Mouse (Mus musculus) layer of hippocampus, adult 9-10 months (tissue): ENCODE measurements around the gene Dstyk.

Experiments
- DNase-seq: peaks from one replicate; pipeline ENCODE4 v3.0.0; 2022; ENCODE audit warnings: low spot score

The Dstyk gene

DNA sequence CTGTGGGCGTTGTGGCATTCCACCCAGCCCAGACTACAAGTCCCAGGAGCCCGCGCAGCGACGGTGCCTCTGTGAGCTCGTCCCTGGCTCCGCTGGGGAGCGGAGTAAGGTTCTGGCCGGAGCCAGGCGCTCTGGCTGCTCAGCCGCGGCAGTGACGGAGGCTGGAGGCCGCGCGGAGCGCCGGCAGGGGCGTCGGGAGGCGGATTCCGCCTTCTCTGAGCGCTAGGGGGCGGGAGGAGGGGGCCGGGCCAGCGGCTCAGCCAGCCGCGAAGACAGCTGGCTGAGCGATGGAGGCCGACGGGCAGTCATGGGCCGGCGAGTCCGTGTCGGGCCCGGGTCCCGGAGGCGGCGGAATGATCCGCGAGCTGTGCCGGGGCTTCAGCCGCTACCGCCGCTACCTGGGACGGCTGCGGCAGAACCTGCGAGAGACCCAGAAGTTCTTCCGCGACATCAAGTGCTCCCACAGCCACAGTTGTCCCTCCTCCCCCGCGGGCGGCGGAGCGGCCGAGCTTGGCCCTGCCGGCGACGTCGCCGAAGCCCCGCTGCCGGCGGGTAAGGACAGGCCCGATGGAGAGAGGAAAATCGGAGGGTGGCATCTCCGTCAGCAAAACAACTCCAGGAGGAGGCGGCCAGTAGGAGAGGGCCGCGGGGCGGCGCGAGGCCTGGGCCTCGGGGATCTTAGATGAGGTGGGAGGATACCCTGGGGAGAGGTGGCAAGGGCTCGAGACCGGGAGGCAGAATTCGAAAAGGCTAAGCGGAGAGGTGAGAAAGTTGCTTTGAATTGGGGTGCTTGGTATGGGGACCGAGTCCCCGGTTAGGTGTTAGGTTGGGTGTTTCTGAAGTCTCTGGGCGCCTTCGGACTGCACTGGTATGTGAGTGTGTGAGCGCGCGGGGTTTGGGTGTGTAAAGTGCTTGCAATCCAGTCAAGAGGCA lies at the start of gene Dstyk:
Dstyk (plus strand) TSS at position 237 of the 933 bp plus-strand sequence.
- peak; percentile 62 for DNase-seq

DNA sequence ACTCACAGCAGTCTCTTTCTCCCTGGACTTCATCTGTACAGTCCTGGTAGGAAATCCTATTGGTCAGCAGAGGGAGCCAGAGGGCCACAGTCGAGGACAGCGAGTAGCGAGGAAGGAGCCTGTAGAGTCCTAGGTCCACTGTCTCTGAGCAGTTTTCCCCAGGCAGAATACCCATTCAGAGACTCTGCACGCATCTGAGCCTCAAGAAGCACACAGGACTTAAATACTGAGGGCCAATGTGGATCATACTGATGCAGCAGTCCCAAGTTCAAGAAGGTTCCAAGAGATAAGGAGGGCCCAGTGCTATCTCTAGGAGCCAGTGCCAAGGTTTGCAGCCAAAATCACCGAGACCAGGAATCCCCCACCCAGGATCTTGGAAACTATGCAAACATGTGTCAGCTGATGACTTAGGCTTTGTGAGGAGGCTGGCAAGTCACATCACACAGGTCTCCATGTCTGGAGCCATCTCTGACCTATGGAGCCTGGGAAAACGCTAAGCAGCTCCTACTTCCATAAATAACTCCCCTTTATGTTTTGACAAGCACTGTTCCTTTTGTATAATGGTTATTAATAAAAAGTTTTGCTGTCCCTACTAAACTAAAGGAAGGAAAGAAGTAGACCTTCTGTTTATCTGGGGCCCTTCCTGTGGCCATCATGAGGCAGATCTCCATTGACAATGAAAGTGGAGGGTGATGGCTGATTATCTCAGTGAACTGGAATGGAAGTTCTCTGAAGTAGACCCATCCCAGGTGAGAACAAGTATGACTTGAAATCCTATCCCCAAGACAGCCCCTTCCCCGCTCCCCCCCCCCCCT lies 49.5 kb upstream of the Dstyk start:
- peak; percentile 87 for DNase-seq

DNA sequence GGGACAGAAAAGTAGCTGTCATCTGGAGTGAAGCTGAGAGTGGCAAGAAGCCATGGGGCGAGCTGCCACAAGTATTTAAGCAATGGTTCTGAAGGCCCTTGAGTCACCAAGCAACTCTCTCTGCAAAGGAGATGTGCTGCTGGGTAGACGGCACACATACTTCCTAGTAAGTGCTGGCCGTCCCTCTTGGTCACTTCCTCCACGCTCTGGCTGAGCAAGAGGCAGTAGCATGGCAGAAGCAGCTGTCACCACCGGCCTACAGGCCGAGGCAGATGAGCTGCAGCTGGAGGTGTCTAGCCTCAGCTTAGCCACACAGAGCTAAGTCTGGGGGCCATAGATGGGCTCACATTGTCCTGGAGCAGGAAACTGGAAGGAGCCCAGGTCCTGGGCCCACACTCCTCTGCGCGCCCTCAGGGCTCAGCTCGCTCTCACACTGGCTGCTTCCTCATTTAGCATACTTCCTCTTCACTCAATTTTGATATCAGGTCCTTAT lies 46.6 kb upstream of the Dstyk start:
- DNase-seq = no peak

DNA sequence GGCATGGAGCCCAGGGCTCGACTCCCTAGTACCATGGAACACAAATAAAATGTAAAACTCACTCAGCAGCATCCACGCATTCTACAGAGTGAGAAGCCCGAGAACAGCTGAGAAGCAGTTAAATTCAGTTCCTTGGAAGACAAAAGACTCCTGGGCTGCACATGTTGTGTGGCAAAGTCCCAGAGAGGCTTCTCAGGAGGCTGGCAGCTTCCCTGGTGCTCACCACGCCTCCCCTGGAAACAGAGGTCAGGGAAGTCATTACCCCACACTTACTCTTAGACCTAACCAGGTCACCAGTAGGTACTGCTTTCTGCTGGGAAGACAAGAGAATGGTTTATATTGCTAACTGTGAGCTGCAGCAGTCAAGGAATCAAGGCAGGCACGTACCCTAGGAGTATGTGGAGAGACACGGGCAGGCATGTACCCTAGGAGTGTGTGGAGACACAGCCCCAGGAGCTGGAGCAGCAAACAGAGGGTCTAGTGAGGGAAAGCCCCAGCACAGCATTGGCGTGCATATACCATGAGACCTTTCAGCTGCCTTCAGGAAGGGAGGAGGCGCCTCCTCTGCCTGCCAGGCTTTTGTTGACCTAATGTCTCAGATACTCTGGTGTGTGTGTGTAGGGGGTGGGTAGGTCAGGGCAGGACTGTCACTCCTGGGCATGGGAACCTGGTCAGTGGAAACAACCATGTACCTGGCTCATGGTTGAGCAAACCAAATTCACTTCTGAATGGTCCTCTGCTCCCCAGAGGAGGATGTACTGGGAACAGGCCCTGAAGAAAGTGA lies 45.9 kb upstream of the Dstyk start:
- DNase-seq = no peak

DNA sequence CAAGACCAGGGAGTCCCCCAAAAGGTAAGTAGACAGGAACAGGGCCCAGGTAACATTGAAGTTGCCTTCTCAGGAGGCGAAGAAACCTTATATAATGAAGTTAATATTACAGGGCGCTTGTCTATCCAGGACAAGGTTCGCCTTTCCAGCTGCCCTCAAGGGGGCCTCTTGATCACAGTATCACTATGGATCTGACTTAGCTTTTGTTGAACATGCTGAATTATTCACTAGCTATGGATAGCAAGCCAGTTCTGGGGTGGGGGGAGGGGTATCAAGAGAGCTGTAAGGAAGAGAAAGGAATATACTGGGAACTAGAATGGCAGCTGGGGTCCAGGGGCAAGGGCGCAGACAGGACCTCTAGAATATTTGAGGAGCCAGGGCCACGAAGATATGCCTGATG lies 45.0 kb upstream of the Dstyk start:
- DNase-seq = no peak

DNA sequence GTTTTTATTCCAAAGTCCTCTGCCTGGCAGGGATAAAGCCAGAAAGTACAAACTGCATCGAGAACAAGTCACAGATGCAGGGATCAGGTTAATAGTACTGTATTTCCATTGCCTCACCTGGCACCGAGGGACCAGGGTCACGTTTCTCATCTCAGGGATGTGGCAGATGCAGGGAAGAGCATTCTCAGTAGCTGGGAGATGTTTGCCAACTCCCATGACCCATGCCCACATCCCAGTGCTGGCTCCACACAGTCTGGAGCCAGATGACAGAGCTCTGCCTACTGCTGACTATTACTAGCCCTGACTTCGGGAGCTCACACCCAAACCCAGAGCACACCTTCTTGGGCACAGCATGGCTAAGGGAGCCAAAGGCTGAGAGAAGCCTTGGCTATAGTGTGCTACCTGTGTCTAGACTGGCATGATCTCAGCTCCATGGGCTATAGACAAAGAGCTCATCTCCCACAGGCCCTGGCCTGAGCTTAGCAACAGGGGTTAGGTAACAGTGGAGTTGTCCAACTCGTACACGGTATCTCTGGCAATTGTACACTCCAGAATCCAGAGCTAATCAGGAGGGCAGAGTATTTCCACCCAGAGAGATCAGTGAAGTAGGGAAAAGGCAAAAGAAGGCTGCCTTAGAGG lies 44.3 kb upstream of the Dstyk start:
- DNase-seq = no peak

DNA sequence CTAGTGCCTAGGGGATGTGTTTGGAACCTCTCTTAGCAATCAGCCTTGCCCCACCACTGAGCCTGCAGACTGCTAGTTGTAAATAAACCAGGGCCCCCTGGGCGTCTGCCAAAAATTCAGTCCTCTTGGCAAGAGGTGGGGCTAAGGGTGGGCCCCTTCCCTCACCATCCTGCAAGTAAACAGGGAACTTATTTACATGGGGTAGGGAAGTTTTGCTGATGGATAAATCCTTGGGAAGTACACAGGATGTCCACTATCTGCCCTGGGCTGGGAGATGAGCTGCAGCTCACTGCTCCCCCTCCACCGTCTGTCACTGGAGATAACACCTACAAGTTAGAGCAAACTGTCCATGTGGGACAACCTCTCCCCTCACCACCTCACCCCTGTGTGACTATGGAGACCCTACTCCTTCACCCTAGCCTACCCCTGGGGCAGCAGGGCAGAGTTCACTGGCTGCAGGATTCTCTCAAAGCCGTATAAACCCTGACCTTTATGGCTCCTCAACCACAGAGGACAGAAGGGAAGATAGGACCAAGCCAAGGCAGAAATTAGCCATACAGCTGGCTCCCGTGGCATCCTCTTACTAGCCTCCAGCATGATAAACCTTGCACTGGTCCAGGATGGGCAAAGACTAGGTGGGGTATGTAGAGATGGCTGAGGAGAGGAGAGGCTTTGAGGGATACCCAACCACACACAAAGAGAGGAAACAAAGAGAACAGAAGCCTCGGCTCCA lies 43.0 kb upstream of the Dstyk start:
- no peak for DNase-seq

DNA sequence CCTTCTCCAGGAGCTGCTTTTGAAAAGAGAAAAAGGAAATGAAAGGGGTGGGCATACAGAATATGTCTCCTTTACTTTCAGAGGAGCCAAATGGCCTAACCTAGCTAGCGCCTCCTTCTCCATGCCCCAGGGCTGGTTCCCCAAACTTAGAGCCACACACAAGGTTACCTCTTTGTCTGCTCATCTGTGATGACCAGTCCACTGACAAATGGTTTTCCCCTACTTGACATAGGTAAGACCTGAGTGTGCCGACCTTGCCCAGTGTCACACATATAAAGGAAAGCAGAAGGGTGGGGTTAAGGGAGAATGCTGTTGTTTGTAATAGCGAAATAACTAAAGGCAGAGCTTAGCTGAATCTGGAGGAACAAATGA lies 42.5 kb upstream of the Dstyk start:
- no peak for DNase-seq

DNA sequence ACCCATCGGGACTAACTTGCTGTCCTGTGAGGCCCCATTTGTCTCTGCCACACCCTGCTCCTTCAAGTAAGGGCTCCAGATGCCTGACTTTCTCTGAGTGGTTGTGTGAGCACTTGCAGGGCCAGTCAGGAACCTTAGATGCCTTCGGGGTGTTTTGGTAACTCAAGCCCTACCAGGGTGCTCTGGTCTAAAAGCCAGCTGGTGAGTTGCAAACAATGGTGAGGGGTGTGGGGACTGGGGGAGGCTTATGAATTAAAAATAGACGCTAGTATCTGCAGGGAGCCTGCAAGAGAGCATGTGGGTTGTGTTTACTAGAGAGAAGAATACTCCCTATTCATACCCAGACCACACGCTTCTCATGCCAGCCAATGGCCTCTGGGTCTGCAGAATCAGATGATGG lies 42.1 kb upstream of the Dstyk start:
- DNase-seq = no peak

DNA sequence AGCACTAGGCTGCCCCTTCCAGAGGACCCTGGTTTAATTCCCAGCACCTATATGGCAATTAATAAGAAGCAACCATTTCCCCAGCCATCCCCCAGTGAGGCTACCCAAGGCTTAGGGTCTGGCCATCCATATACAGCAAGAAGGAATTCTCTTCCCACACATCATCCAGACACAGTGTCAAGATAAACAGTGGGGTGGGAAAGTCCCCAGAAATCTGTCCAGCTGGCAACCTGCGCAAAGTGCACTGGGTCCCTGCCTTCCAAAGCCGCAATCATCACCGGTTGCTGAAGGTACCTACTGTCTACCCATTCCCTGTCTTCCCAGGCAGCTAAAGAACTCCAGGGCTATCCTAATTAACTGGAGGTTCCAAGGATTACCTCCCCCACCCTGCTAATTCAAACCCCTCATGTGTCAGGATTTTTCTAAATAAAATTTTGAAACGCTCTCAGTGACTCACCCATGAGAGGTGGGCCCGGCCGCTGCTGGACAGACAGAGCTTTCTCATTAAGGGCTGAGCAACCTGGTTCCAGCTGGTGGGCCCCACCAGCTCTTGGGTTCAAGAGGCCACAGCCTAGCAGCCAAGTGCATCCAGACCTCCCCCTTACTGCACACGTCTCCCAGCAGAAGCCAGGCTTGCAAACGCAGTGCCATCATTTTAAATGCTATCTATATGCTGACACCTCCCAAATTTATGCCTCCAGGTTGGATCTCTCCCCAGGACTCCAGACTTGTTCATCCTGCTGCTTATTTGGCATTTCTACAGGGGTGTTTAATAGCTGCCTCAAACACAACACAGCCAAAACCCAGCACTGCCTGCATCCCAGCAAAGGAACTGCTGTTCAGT lies 40.9 kb upstream of the Dstyk start:
- DNase-seq = no peak

DNA sequence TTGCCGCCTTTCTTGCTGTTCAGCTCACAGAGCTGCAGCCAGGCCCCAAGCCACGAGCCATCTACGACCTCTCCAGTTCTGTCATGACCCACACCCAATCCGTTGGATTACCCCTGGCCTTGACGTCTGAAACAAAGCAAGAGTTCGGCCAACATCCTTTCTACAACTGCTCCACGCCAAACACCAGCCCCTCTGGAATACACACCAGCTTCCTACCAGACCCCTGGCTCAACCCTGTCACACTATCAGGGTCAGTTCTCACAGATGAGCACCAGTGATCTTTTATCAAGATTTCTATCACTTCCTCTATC lies 40.3 kb upstream of the Dstyk start:
- no peak for DNase-seq

DNA sequence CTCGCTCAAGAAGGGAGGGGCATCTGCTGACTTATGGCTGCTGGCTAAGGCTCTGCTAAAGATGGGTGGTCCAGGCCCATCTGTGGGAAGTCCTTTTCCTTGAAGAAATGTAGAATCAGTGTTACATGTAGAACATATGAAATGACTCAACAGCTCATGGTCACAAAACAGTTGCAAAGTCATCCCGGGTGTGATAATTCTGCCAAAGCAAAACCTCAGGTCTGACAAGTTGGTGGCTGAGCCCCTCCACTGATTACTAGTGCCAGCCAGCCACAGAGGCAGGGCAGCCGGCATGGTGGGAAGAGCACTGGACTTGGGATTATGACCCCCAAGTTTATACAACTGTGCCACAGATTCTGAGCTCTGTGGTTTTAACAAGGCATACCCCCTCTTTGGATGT lies 39.5 kb upstream of the Dstyk start:
- DNase-seq = no peak

DNA sequence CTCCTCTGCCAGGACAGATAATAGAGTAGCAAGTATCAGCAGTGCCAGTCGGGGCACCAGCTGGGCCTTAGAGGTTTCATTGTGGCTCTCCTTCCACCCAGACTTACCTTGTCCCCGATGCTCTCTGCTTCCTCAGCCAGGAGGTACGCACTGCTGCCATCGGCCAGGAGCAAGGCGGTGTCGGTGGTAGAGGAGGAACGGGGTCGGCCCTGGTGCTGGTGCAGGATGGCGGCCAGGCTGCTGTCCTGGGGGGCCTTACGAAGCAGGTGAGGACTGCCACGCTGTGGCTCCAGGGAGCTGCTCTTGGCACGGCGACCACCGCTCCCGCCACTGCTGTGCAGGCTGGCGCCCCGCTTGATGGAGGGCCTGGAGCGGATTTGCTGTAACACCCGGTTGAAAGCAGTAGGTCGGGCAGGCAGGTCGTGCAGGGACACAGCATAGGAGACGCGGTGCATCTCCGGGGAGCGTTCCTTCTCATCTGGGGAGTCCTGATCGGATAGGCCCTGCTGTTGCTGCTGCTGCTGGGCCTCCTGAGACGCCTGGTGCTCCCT lies 36.7 kb upstream of the Dstyk start:
- DNase-seq = no peak

DNA sequence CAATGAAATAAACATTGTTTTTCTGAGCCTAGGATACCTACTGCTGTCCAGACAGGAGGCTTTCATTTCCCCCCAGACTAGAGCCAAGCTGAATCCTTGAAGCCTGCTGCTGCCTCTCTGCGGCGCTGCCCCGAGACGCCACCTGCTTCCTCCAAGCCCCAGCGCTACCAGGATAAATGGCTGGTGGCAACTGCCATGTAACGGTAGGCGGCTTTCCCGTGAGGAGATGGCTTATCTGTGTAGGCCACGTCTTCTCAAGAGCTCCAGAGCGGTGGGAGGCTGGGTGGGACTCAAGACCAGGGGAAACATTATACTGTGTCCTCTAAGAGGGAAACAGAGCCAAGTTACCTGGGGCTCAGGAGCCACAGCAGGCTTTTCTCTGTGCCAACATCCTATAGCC lies 35.4 kb upstream of the Dstyk start:
- DNase-seq = no peak

DNA sequence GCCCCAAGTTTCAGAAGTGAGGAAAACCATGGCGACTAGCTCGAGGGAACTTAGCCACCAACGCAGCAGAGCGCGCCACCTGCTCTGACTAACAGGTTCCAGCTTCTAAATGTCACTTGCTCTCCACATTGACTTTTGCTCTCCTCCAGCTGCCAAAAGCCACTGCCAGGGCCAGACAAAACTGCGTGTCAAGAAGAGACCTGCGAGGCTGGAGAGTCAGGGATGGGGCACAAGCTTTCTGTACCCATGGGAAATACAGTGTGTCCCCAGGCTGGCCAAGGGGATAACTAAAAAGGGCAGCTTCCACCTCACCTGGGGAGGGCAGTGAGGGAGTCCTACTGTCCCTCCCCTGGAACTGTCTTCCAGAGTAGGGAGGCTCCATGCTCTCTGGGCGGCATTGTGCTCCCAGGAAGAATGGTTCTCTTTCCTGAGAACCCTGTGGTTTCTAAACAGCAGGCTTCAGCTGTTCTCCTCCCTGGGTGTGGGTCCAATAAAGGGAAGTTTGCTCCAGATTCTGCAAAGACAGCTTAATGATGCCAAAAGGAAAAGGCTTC lies 33.3 kb upstream of the Dstyk start:
- no peak for DNase-seq

DNA sequence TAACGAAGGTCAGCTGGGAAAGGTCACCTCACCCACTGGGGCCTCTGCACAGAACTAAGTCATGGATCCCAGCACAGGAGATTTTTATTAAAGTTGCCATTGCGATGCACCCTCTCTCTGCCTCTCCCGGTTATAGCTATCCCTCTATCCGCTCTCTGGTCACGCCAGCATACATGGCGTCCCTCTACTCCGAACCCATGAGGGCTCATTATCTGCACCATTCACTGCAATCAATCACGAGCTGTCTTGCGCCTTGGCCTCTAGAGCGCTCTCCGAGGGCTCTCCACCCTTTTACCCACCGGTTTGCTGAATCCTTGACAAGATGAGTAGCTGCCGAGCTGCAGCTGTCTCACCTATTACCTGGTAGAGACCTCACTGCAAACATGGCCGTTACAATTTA lies 32.1 kb upstream of the Dstyk start:
- no peak for DNase-seq

DNA sequence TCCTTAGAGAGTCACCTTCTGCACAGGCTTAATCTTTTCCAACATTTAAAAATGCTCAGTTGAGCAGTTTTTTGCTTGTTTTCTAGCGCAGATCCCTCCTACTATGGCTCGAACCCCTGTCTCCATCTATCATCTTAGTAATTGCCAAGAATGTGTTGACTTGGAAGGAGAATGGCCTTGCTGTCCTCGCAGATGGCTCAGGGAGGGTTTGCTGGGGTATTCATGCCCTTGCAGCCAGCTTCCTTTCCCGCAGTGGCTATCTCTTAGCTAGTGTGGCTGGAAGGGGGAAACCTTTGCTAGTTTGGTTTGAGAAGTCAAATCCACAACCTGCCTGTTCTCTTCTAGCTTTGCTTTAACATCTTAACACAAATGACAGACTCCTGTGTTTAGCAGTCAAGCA lies 31.6 kb upstream of the Dstyk start:
- no peak for DNase-seq

DNA sequence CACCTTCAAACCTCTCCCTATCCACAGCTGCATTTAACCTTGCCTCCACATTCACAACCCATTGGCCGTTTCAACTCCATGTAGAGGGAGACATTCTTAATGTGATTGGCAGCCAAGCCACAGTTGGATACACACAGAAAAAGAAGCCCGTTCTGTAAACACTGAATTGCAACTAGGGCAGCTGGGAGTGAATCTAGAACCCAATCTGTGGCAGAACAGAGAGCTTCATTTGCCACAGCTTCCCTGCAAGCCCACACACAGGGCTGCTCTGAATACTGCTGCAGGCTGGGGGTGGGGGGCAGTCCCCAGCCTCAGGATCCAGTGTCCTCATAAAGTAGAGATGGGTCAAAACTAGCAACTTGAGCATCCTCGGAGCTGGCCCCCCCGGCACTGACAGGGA lies 31.1 kb upstream of the Dstyk start:
- DNase-seq = no peak

DNA sequence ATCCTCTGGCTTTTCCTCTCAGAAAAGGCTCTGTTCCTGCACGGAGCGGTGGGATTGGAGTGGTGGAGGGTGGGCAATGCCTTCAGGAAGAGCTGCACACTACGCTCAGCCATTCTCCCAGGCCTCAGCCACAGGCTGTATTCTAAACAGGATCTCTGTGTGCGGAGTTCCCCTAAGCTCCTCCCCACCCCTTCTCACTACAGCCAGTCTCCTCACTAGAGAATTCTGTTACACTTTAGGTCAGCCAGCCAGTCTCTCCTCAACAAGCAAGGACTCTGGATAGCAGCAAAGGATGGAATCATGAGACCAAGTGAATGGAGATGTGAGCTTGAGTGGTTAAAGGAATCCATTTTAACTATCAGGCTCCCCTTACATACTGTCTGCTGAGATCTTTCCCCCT lies 29.4 kb upstream of the Dstyk start:
- DNase-seq = no peak
